Mouse (Mus musculus) forebrain, embryonic 15.5 days (tissue): Measurements from ENCODE around the gene Ptcd3. TPM values are rescaled to one million over a fixed set of nuclear protein-coding genes. Genes with fewer than 3 reads are reported as not detected.
A peak's percentile ranks its signal among the peaks of the same experiment; 100 is the strongest.
"Not testable (repeated sequence)": the region's sequence is repeated elsewhere in the genome, so short reads cannot be mapped to it uniquely, and the experiment has no call there.

ENCODE experiments used
- ATAC-seq: fragments of 200-750 bp; cut with Nextera tagmentation; replicated peaks from 2 replicates; pipeline ENCODE4 v1.8.0; 2017; ENCODE audit warnings: mild to moderate bottlenecking, moderate TSS enrichment, moderate library complexity
- H3K27ac ChIP-seq: fragments of 300-500 bp; sonication (generic); replicated peaks from 2 replicates; pipeline ENCODE4 v1.5.1; 2015; ENCODE audit warnings: mild to moderate bottlenecking, inconsistent platforms
- H3K27me3 ChIP-seq: fragments of 300-500 bp; sonication (generic); 2 replicates; pipeline ENCODE4 v1.6.1; 2015; ENCODE audit warnings: inconsistent platforms
- H3K36me3 ChIP-seq: fragments of 300-500 bp; sonication (generic); 2 replicates; pipeline ENCODE4 v1.6.1; 2015; ENCODE audit warnings: mild to moderate bottlenecking, inconsistent platforms
- H3K4me1 ChIP-seq: fragments of 300-500 bp; sonication (generic); 2 replicates; pipeline ENCODE4 v1.6.1; 2015; ENCODE audit warnings: inconsistent platforms
- H3K4me2 ChIP-seq: fragments of 300-500 bp; sonication (generic); replicated peaks from 2 replicates; pipeline ENCODE4 v1.6.1; 2015; ENCODE audit warnings: mild to moderate bottlenecking, inconsistent platforms
- H3K4me3 ChIP-seq: fragments of 300-500 bp; sonication (generic); 2 replicates; pipeline ENCODE4 v1.5.1; 2015; ENCODE audit warnings: mild to moderate bottlenecking, inconsistent platforms
- H3K9ac ChIP-seq: fragments of 300-500 bp; sonication (generic); replicated peaks from 2 replicates; pipeline ENCODE4 v1.6.1; 2015; ENCODE audit warnings: mild to moderate bottlenecking, inconsistent platforms
- H3K9me3 ChIP-seq: fragments of 300-500 bp; sonication (generic); 2 replicates; pipeline ENCODE4 v1.6.1; 2016; ENCODE audit warnings: inconsistent platforms
- WGBS: fragments of 180-500 bp; shearing (Covaris S2); methylation state at CpG from one replicate; pipeline ENCODE4 v1.1.7; 2015; ENCODE audit warnings: mixed read lengths; 5-methylcytosine and 5-hydroxymethylcytosine counted together
- polyA plus RNA-seq: library from polyadenylated mRNA; unstranded; fragments of >200 nt; fragmentation: Nextera tagmentation; extraction: Ambion mirVana; gene quantifications from 2 replicates; pipeline ENCODE4 v1.2.1, GENCODE M21; 2015

The Ptcd3 gene
- polyA plus RNA-seq, 1 experiment from 2014 or later = 90.4 TPM

DNA sequence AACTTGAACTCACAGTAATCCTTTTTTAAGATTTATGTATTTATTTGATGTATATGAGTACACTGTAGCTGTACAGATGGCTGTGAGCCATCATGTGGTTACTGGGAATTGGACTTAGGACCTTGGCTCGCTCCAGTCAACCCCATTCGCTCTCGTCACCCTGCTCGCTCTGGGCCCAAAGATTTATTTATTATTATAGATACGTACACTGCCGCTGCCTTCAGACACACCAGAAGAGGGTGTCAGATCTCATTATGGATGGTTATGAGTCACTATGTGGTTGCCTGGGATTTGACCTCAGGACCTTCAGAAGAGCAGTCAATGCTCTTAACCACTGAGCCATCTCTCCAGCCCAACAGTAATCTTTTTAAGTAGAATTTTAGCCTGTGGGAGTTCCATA lies 61.6 kb downstream of the Ptcd3 start:
- not testable (repeated sequence) for H3K27ac ChIP-seq, H3K9me3 ChIP-seq, H3K4me2 ChIP-seq, H3K4me1 ChIP-seq, H3K27me3 ChIP-seq, H3K9ac ChIP-seq, ATAC-seq, H3K4me3 ChIP-seq
- WGBS = 98% methylated on average over 6 of the region's 6 CpGs
- peaks cover 18% of the 10 kb centered on the region for H3K36me3 ChIP-seq

DNA sequence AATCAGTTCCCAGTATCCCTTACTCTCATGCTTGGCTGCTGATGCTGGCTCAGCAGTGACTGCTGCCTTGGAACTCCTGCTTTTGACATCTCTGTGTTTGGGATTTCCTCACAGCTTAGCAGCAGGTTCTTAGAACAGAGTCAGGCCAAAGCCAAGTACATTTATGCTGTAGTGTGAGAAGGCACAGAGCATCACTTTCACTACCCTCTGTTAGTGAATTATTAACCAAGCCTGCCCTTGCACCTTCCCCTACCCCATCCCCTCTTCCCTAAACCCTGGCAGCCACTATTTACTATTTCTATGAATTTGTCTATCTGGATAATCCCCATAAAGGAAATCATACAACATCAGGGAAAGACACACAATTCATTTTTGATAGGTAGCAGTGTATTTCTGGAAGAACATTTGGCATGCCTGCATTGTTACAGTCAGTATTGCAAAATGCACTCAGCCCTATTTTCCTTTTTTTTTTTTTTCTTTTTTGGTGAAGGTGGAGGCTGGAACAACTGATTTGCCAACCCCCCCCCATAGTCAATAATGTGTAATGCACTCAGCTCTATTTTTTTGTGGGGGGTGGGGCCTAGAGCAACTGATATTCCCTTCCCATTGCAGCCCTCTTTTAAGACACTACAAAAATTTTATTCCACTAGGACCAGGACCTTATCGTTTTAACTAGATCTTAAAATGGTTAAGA lies 67.8 kb downstream of the Ptcd3 start:
- H3K9ac ChIP-seq = no peak overlapping the region
- 98% methylated on average over 1 of the region's 1 CpGs for WGBS
- H3K4me1 ChIP-seq = no peaks in the 10 kb centered on the region
- peaks cover 4% of the 10 kb centered on the region; the same call in 1 of the 2 replicates for H3K36me3 ChIP-seq
- no peak for ATAC-seq
- no peaks in the 10 kb centered on the region for H3K27me3 ChIP-seq
- H3K4me2 ChIP-seq = no peak overlapping the region
- H3K9me3 ChIP-seq = no peaks in the 10 kb centered on the region
- H3K27ac ChIP-seq = no peak overlapping the region
- H3K4me3 ChIP-seq = no peak overlapping the region

DNA sequence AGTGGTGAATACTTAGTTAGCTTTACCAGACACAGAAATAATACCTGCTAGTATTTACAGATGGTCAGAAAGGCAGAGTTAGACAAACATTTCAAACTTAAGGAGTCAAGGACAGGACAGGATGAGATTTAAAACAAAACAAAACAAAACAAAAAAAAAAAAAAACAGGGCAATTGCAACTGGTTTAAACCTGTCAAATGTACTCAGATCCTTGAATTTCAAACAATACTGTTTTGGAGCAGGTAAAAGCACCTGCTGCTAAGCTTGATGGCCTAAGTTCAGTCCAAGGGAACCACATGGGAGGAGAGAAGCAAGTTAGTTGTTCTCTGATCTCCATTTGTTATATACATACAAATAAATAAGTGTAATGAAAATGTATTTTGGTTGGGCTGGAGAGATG lies 68.7 kb downstream of the Ptcd3 start:
- Histone ChIP-seq H3K4me3 (no peak overlapping the region), H3K9ac (no peak overlapping the region), H3K27me3 (no peaks in the 10 kb centered on the region), H3K27ac (no peak overlapping the region), H3K4me2 (no peak overlapping the region), H3K4me1 (no peaks in the 10 kb centered on the region), H3K36me3 (peaks cover 6% of the 10 kb centered on the region; the same call in 1 of the 2 replicates), H3K9me3 (no peaks in the 10 kb centered on the region)
- ATAC-seq = no peak

DNA sequence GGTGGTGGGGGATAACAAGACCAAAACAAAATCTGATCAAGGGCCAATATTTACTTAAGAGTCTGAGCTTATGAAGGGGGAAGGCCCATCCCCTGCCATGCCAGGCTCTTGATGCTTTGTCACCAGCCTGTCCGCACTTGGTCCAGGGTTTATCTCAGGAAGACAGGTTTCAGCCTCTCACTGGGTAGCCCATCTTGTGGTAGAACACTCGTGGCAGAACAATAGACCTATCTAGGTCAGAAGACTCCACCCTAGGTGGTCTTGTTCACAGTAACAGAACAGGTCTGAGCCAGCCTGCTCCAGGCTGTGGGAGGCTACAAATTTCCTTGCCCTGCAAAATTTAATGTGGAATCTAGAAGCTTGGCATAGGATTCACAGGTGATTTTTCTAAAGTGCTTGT lies 71.7 kb downstream of the Ptcd3 start:
- no peaks in the 10 kb centered on the region for H3K27me3 ChIP-seq
- no peak overlapping the region for H3K9ac ChIP-seq
- H3K36me3 ChIP-seq = peaks cover 15% of the 10 kb centered on the region; the same call in 1 of the 2 replicates
- H3K27ac ChIP-seq = no peak overlapping the region
- peaks cover 14% of the 10 kb centered on the region for H3K4me1 ChIP-seq
- no peaks in the 10 kb centered on the region for H3K9me3 ChIP-seq
- 78% methylated on average over 2 of the region's 2 CpGs for WGBS
- H3K4me3 ChIP-seq = no peak overlapping the region
- no peak overlapping the region for H3K4me2 ChIP-seq
- ATAC-seq = no peak

DNA sequence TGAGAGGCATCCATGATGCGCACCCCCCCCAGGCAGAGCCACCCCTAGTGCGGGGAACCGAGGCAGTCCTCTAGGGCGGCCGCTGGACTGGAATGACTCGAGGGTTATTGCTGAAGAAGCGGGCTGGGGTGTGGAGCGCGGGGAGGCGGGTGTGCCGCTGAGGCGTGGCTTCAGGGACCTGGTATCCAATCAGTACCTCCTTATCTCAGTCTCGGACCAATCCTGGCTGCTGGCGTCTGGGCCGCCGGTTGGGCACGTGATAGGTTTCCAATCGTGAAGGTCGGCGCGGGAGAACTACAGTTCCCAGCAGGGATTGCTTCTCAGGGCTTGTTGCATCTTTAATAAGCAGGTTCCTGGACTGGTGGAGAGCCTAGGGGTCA lies 77.0 kb downstream of the Ptcd3 start:
- Histone ChIP-seq H3K27ac (peak overlapping the region; percentile 93), H3K4me1 (peaks cover 21% of the 10 kb centered on the region)

DNA sequence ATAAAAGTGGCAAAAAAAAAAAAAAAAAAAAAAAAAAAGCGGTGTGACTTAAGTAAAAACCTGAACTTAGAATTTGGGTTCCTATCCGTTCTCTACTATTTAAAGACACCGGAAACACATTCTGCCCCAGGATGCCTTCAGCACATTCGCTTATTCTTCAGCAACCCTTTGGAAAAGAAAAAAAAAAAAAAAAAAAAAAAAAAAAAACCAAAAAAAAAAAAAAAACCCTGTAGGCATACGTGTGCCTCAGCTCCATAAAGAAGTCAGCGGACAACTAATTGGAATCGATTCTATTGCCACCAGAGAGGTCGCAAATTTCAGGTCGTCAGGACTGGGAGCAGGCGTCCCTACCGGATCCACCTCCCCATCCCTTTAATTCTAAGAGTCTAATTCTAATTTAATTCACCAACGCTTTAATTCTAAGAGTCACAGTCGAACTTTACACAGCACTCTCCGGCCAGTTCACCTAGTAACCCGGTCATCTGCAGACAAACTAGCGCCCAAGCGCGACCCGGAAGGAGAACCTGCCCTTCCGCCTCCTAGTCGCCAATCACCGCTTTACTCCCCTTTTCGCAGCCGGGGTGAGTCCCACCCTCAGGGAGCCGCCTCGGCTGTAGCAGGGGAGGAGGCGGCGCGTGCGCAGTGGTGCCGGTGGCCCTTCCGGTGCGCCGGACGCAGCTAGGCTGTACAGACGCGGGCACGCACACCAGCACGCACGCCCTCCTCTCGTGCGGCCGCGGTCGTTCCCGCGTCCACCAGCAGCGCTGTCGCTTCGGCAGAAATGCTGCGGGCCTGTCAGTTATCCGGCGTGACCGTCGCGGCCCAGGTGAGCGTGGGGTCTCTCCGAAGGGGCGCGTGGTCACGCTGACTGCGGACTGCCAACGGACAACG lies 77.6 kb downstream of the Ptcd3 start, which contains the start of gene Immt:
Gene Immt, plus strand, starts transcription at position 642 of the 891 bp plus-strand sequence.
- no peaks in the 10 kb centered on the region for H3K9me3 ChIP-seq
- peak within 1 kb of the TSS; percentile 98 for H3K4me3 ChIP-seq
- ATAC-seq = peak; percentile 99
- H3K36me3 ChIP-seq = peaks cover 13% of the 10 kb centered on the region; the same call in 1 of the 2 replicates
- peak within 1 kb of the TSS; percentile 93 for H3K27ac ChIP-seq
- under 1% methylated on average over 64 of the region's 64 CpGs for WGBS
- peak within 1 kb of the TSS; percentile 85 for H3K9ac ChIP-seq
- peak within 1 kb of the TSS; percentile 78 for H3K4me2 ChIP-seq
- peaks cover 21% of the 10 kb centered on the region for H3K4me1 ChIP-seq
- H3K27me3 ChIP-seq = no peaks in the 10 kb centered on the region

More for the DNA sequence above, 77.0 kb downstream of the Ptcd3 start:
- Histone ChIP-seq H3K36me3 (peaks cover 15% of the 10 kb centered on the region; the same call in 1 of the 2 replicates), H3K4me2 (peak overlapping the region; percentile 78), H3K4me3 (peak overlapping the region; percentile 98), H3K9ac (peak overlapping the region; percentile 85), H3K27me3 (no peaks in the 10 kb centered on the region), H3K9me3 (no peaks in the 10 kb centered on the region)
- ATAC-seq = peak; percentile 100
- WGBS = 0% methylated on average over 21 of the region's 21 CpGs

Other genes with a start within 250 kb of the Ptcd3 start
- gene Reep1, start 201.2 kb downstream of the Ptcd3 start, polyA plus RNA-seq = 182 and 188 TPM in 2 replicates
- gene Mrpl35, start 81.8 kb downstream of the Ptcd3 start, polyA plus RNA-seq = 37.7 and 41.0 TPM in 2 replicates
- 149 and 151 TPM in 2 replicates for gene Immt, start 77.4 kb downstream of the Ptcd3 start, polyA plus RNA-seq
- gene Polr1a, start 303 bp upstream of the Ptcd3 start, polyA plus RNA-seq = 18.9 and 19.9 TPM in 2 replicates
- gene St3gal5, start 188.8 kb upstream of the Ptcd3 start, polyA plus RNA-seq = 49.0 and 50.9 TPM in 2 replicates